Mouse (Mus musculus) brown adipose tissue, adult 24 weeks (tissue): Measurements from ENCODE around the gene Zfand2a. TPM values are rescaled to one million over a fixed set of nuclear protein-coding genes. Genes with fewer than 3 reads are reported as not detected.

Experiments
- H3K27ac ChIP-seq: fragments of 200-500 bp; replicated peaks from 2 replicates; pipeline ENCODE4 v1.5.1; 2012; ENCODE audit warnings: low read depth, mild to moderate bottlenecking, low read length
- H3K4me1 ChIP-seq: fragments of 200-500 bp; 2 replicates; pipeline ENCODE4 v1.6.1; 2012; ENCODE audit warnings: low read length, mixed read lengths; ENCODE audit not compliant: control insufficient read depth, insufficient read depth, insufficient read length
- H3K4me3 ChIP-seq: fragments of 200-500 bp; 2 replicates; pipeline ENCODE4 v1.5.1; 2012; ENCODE audit warnings: low read depth, mild to moderate bottlenecking, low read length, moderate library complexity; ENCODE audit not compliant: insufficient read depth
- polyA plus RNA-seq: library from polyadenylated mRNA; stranded (reverse); fragments of >200 nt; gene quantifications from 2 replicates; pipeline ENCODE4 v1.2.4, GENCODE M21; 2012; ENCODE audit not compliant: missing spikeins, insufficient read depth, insufficient read length

Zfand2a gene
- polyA plus RNA-seq, 1 experiment, result 13.1 TPM

DNA sequence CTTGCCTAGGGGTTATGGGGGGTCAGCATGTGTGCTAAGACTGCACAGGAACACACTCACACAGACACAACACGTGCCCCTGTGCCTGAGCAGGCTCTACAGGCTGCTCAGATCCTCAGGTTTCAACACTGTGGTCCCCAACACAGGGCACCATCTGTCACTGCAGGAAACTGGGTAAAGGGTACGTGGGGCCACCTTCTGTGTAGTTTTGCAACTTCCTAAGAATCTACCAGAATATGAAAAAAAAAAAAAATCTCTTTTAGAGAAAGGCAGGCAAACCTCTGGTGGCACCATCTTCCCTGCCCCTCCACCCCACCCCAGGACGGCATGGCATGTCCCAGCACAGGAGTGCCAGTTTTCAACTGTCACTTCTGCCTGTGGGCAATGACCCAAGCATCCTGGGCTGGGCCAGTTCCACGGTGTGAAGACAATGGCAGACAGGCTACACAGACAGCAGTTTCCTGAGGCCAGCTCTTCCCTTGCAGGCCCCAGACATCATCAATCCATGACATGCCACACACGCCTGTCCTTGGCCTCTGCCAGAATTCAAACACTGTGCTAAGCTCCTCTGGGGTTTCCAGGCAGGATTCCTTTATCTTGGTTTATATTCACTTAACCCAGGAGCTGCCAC, 35.1 kb downstream of the Zfand2a start:
- H3K27ac ChIP-seq, result 0 out of 2 replicates have a peak overlapping the region, but pooled peaks have one; percentile 29
- H3K4me1 ChIP-seq, result peaks cover 9% of the 10 kb centered on the region
- no peak overlapping the region for H3K4me3 ChIP-seq

DNA sequence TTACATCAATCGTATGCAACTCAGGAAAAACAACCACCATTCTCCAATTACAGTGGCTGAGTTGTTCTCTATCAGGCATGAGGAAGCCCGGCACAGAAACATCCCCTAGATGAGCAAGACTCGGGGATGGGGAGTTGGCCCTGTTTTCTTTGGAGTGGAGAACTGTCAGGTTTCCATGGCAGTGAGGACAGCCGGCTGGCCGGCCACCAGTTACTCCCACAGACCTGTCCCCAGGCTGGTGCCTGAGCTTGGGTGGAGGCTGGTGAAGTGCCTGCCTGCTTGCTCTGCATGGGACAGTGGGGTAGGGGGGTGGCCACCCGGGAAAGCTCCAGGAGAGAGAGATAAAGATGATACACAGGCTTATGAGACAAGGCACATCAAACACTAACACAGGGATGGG, 36.3 kb downstream of the Zfand2a start:
- Histone ChIP-seq H3K4me1 (peaks cover 8% of the 10 kb centered on the region), H3K4me3 (no peak overlapping the region), H3K27ac (no peak overlapping the region)

DNA sequence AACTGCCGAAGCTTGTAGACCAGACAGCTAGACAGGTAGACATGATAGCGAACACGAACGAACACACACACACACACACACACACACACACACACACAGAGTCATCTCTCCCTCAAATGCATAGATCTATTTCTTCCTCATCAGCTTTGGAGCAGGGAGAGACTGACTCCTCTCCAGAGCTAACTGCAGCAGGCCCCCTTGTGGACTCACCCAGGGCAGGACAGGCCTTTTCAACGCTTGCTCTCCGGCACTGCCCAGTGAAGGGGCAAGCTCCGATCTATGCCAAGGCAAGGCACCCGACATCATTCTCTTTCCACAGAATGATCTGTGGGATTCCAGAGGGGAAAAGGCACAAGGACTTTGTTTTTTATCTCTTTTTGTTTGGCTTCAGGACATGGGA, 39.1 kb downstream of the Zfand2a start:
- no peak overlapping the region for H3K4me3 ChIP-seq

DNA sequence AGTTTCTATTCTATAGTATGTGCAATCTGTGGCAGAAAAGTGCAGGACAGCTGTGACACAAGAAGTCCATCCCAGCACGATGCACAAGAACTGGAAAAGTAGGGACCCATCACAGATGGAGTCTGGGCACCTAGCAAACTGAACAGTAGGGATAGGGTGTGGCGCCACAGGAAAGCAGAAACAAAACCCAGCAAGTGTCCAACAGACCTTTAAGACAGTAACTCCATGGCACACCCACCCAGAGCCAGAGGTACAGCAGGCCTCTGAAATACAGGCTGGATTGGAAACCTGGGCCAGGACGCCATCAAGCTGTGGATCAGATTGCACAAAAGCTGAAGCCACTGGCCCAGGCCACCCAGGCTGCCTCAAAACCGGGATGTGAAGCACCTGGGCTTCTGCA, 41.4 kb downstream of the Zfand2a start:
- no peak overlapping the region for H3K4me3 ChIP-seq
- H3K27ac ChIP-seq, result no peak overlapping the region
- no peaks in the 10 kb centered on the region; the same call in 1 of the 2 replicates for H3K4me1 ChIP-seq

More for the DNA sequence above, 39.1 kb downstream of the Zfand2a start:
- H3K27ac ChIP-seq, result no peak overlapping the region
- H3K4me1 ChIP-seq, result peaks cover 7% of the 10 kb centered on the region

DNA sequence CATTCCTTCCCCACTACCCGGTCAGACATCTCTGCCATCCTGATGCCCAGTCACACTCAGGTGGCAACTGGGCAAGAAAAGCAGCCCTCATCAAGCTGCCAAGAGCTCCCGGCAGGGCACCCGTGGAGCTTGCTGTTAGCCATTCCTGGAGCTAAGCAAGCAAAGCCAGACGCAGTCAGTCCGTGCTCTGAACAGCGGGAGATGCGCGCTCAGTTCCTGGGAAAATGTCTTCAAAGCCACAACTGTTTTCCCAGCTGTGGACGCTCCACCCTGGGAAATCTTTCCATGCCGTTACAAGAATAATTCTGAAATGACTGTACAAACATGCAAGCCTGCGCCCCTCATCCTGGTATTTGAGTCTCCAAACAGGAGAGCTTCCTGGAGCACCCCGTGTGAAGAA, 41.9 kb downstream of the Zfand2a start:
- no peaks in the 10 kb centered on the region; the same call in 1 of the 2 replicates for H3K4me1 ChIP-seq
- H3K4me3 ChIP-seq, result no peak overlapping the region
- no peak overlapping the region for H3K27ac ChIP-seq

DNA sequence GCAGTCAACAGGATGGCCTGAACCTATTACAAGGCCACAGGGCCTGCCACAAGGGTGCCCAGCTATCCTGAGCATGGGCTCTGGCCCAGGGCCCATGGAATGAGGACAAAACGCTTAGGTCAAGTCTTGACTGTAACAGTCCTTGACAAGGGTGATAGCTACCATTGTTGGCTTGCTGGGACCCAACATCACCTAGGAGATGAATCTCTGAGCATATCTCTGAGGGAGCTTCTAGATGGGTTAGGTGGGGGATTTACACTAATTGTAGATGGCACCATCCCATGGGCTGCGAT, 42.7 kb downstream of the Zfand2a start:
- Histone ChIP-seq H3K27ac (no peak overlapping the region), H3K4me1 (no peaks in the 10 kb centered on the region; the same call in 1 of the 2 replicates)

DNA sequence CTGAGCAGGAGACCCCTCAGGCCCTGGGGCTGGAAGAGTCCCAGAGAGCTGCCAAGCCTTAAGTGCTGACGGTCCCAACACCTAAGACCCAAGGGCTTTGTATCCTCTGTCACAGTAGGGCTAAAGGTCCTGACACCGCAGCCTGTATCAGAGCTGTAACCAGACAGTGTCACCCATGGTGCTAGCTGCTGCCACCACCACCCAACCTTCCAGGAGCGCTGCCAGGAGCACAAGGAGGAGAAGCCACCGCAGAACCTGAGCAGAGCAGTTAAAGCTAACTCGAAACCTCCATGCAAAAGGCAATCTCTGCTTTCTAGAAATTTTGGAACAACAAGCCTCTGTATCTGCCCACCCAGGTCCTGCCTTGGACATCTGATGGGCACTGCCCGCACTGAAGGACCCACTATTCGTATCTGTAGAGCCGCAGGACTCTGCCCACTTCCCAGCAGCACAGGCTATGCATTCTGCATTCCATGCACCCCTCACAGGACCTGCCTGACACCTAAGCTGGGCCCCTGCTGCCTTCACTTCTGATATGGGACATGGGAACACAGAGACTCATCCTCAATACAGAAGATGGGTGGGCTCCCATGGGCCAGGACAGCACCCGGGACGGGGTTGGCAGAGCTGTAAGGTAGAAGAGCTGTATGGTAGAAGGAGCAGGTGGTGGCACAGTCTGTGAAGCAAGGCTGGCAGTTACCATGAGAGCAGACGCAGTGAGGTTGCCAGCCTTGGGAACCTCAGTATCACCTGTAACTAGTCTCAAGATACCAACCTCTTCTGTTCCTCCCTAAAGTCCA, 43.2 kb downstream of the Zfand2a start:
- no peak overlapping the region for H3K27ac ChIP-seq
- H3K4me3 ChIP-seq, result no peak overlapping the region

More for the DNA sequence above, 42.7 kb downstream of the Zfand2a start:
- H3K4me3 ChIP-seq, result no peak overlapping the region

DNA sequence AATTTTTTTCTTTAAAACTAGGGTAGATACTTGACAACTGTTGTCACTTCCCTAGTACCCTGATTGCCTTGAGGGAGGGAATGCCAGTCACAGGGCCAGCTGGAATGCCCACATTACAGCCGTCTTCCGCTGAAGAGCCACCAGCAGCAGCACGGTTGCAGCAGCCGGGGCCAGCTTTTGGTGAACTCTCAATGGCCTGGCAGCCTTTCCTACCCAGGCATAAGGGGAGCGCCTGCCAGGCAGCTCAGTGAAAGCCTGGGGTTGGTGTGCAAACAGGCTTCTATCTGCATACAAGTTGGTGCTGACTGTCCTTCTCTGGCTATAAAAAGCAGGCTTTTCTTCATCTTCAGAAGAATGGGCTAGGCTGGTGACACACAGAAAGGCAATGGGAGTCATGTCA, 43.9 kb downstream of the Zfand2a start:
- H3K27ac ChIP-seq, result no peak overlapping the region
- H3K4me1 ChIP-seq, result no peaks in the 10 kb centered on the region; the same call in 1 of the 2 replicates
- H3K4me3 ChIP-seq, result no peak overlapping the region

More for the DNA sequence above, 43.2 kb downstream of the Zfand2a start:
- no peaks in the 10 kb centered on the region; the same call in 1 of the 2 replicates for H3K4me1 ChIP-seq

DNA sequence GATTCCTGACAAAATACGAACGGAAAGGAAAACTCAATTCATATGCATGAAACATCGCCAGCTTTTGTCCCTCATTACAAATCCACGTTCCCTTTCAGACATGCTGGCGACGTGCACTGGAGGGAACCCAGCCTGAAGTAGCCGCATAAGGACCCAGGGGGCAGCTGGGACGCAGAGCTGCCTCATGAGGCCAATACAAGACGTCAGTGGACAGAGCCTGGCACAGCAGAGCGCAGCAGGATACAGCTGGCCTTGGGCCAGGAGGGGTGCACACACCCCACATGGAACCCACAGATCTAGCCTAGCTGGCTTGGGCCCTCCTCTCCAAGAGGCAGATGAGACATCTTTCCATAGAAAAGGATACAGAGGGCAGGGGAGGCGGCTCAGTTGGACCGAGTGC, 45.9 kb downstream of the Zfand2a start:
- H3K4me1 ChIP-seq, result no peaks in the 10 kb centered on the region; the same call in 1 of the 2 replicates
- H3K4me3 ChIP-seq, result no peak overlapping the region
- no peak overlapping the region for H3K27ac ChIP-seq

DNA sequence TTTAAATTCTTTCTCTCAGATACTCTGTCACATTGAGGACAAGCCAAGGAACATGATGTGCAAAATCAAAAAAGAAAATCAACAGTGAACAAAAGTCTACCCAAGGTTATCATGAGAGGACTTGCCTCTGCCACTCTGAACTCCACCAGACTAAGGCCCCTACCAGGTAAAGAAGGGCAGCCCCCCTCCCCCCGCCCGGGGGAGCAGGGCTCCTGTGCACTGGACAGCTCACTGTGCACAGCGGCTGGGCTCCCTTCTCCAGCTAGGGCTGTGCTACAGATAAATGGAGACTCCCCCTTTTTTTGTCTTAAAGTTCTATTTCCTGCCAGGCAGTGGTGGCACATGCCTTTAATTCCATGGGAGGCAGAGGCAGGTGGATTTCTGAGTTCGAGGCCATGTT, 46.6 kb downstream of the Zfand2a start:
- Histone ChIP-seq H3K4me3 (no peak overlapping the region), H3K4me1 (no peaks in the 10 kb centered on the region; the same call in 1 of the 2 replicates), H3K27ac (peak overlapping the region; percentile 12)

DNA sequence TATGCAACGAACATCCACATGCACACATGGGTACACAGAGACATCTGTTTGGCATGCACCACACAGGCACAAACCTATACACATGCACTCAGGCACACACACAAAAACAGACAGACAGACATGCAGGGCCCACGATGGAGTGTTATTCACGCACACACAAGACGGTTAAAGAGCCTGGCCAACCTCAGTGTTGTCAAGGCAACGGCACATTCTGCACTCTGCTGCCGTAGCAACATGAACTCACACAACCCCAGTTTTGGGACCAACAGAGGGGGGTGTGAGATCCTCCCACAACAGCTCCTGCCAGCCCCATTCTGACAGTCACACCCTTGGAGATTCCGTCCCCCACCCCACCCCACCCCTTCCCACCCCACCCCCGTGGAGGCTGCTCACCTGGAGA, 49.4 kb downstream of the Zfand2a start:
- Histone ChIP-seq H3K4me3 (no peak overlapping the region), H3K27ac (no peak overlapping the region), H3K4me1 (no peaks in the 10 kb centered on the region; the same call in 1 of the 2 replicates)

DNA sequence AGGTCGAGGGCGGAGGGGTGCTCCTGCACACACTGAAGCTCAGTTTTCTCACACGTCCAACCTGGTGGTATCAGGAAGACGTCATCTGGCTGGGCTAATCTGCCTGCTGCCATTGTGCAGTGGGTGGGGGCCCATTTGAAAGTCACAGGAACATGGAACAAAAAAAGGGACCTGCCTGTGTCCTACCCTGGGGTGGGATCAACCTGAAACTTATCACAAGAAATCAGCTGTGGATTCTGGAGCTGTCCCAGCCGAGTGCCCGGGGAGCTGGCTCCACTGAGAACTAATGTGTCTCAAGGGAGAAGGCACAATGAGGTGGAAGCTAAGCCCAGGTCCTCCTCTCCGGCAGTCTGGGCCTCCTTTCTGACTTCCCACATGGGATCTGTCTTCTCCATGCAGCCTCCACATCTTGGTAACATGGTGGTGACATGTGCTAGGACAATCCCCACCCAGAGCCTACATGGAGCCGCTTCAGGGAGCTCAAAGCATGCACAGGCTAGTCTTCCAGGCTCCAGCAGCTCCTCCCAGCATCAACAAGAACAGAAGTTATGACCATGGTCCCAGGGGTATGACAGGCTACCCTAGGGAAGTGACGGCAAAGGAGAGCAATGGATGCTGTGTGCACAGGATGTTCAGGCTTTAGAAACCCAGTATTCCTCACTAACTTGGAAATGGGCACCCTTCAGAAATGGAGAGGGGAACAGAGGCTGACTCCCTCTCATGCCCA, 50.3 kb downstream of the Zfand2a start:
- no peaks in the 10 kb centered on the region; the same call in 1 of the 2 replicates for H3K4me1 ChIP-seq
- peak overlapping the region; percentile 25; the same call in 1 of the 2 replicates for H3K27ac ChIP-seq
- no peak overlapping the region for H3K4me3 ChIP-seq

DNA sequence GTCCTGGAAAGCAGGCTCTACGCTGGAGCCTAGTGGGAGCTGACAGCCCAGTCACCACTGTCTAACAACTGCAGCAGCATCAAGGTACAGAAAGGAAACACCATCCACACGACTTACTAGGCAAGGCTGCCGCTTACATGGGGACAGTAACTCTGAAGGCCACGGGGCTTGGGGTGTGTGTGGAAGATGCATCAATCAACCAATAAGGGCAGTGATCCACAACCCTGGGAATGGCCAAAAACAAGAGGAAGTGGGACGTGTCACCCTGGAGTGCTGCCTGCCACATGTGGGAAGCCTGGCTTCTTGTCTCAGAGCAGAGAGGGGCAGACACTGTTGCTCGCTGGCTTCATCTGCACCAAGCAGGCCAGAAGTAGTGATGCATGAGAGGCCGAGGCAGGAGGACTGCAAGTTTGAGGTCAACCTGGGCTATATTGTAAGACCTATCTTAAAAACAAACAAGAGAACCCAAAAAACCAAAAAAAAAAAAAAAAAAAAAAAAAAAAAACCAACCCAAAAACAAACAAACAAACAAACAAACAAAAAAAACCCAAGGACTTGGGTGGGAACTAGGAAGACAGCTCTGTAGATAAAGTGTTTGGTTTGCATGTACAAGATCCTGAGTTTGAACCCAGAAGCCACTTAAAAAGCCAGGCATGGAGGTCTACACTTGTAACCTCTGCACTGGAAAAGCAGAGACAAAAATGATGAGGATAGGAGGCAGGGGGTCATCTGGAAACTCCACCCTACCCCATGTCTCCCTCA, 51.4 kb downstream of the Zfand2a start:
- Histone ChIP-seq H3K27ac (peak overlapping the region; percentile 51), H3K4me1 (no peaks in the 10 kb centered on the region; the same call in 1 of the 2 replicates), H3K4me3 (no peak overlapping the region)

DNA sequence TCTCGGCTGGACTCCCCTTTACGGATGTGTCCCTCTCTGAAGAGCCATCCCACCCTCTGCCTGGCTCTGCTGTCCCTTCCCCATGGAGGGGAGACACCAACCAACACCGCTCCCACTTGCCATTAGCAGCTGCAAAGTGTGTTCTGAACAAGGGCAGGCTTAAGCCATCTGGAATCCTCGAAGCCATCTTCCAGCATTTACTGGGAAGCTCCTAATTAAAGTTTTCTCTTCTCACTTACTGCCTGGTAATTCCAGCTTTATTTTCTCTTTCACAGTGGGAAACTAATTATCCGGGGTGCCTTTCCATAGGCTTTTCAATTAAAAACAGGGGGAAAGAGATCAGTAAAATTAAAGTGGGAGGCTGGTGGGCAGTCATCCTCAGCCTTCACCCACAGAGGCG, 52.0 kb downstream of the Zfand2a start:
- Histone ChIP-seq H3K27ac (peak overlapping the region; percentile 5), H3K4me1 (no peaks in the 10 kb centered on the region; the same call in 1 of the 2 replicates), H3K4me3 (no peak overlapping the region)
